Mouse (Mus musculus) kidney, adult 2 months (tissue): ENCODE data around the gene Rpn1. TPM values are rescaled to one million over a fixed set of nuclear protein-coding genes. Genes with fewer than 3 reads are reported as not detected.

ENCODE experiments used
- DNase-seq: peaks from one replicate; pipeline ENCODE4 v3.0.0; 2021
- H3K27ac ChIP-seq: fragments of 200-500 bp; 2 replicates; pipeline ENCODE4 v1.5.1; 2012; ENCODE audit warnings: low read depth, low read length, control low read depth, inconsistent platforms; ENCODE audit not compliant: insufficient read depth
- H3K27me3 ChIP-seq: fragments of 200-500 bp; replicated peaks from 2 replicates; pipeline ENCODE4 v1.6.1; 2012; ENCODE audit warnings: mild to moderate bottlenecking, moderate library complexity, low read length, inconsistent platforms; ENCODE audit not compliant: control insufficient read depth, insufficient read depth
- H3K36me3 ChIP-seq: fragments of 200-500 bp; 2 replicates; pipeline ENCODE4 v1.6.1; 2012; ENCODE audit warnings: mild to moderate bottlenecking, moderate library complexity, low read length, inconsistent platforms; ENCODE audit not compliant: control insufficient read depth, insufficient read depth
- H3K4me1 ChIP-seq: fragments of 200-500 bp; 2 replicates; pipeline ENCODE4 v1.6.1; 2011; ENCODE audit warnings: low read length; ENCODE audit not compliant: control insufficient read depth, insufficient read depth
- H3K4me3 ChIP-seq: fragments of 200-500 bp; 2 replicates; pipeline ENCODE4 v1.5.1; 2011; ENCODE audit warnings: mild to moderate bottlenecking, low read depth, low read length, control low read depth; ENCODE audit not compliant: insufficient read depth
- CTCF ChIP-seq: fragments of 200-500 bp; conservative IDR thresholded peaks from 2 replicates; pipeline ENCODE4 v1.5.1; 2011; ENCODE audit warnings: low read depth, mild to moderate bottlenecking, control low read depth, low read length, moderate library complexity, mixed read lengths; ENCODE audit not compliant: insufficient read depth, insufficient read length
- POLR2A ChIP-seq: fragments of 200-500 bp; IDR thresholded peaks from one replicate; pipeline ENCODE4 v1.6.1; 2011; ENCODE audit warnings: low read depth, low read length, control low read depth
- WGBS: fragments of 180-500 bp; shearing (Covaris S2); methylation state at CpG from one replicate; pipeline ENCODE4 v1.1.7; 2018; 5-methylcytosine and 5-hydroxymethylcytosine counted together
- polyA plus RNA-seq: library from polyadenylated mRNA; depleted of rRNA; stranded (reverse); fragments of >200 nt; gene quantifications from 2 replicates; pipeline ENCODE4 v1.2.3, GENCODE M21; 2012

Rpn1 gene
- polyA plus RNA-seq, 1 experiment = 188 TPM

GRCm38 (mm10) chr6:88074752-88075554 lies 9.3 kb upstream of the Rpn1 start:
- peak; percentile 98 for DNase-seq
- TF ChIP-seq CTCF (peak; percentile 92), POLR2A (no peak)
- H3K4me3 ChIP-seq = peak overlapping the region; percentile 65
- H3K27ac ChIP-seq = peak overlapping the region; percentile 86
- no peaks in the 10 kb centered on the region for H3K36me3 ChIP-seq
- peaks cover 9% of the 10 kb centered on the region; the same call in 1 of the 2 replicates for H3K4me1 ChIP-seq
- whole genome bisulfite sequencing = 3% methylated on average over 32 of the region's 32 CpGs
- H3K27me3 ChIP-seq = no peaks in the 10 kb centered on the region

GRCm38 (mm10) chr6:88075960-88076517 lies 8.2 kb upstream of the Rpn1 start:
- Histone ChIP-seq H3K27me3 (no peaks in the 10 kb centered on the region), H3K27ac (no peak overlapping the region), H3K4me1 (peaks cover 9% of the 10 kb centered on the region; the same call in 1 of the 2 replicates), H3K4me3 (no peak overlapping the region), H3K36me3 (no peaks in the 10 kb centered on the region)
- 95% methylated on average over 1 of the region's 1 CpGs for WGBS
- no peak for TF ChIP-seq POLR2A
- no peak for TF ChIP-seq CTCF
- no peak for DNase-seq

DNA sequence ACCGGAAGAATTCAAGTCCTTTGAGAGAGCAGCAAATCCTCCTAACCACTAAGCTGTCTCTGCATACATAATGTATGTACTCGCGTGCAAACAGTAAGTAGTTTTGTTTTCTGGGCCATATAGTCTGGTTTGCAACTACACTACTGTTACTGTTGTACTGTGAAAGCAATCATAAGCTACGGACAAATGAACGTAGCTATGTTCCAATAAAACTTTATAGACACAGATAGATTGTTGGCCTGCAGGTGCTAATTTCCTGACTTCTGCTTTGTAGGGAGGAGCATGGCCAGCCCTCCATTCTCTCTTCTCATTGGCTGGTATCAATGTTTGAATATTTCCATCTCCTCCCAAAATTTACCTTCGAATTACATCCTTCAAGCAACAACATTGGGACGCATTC lies 1.2 kb upstream of the Rpn1 start:
- Histone ChIP-seq H3K36me3 (no peaks in the 10 kb centered on the region), H3K4me3 (no peak overlapping the region), H3K27ac (no peak overlapping the region), H3K27me3 (no peaks in the 10 kb centered on the region), H3K4me1 (peaks cover 6% of the 10 kb centered on the region; the same call in 1 of the 2 replicates)
- DNase-seq = no peak
- no peak for TF ChIP-seq CTCF
- TF ChIP-seq POLR2A = no peak
- 89% methylated on average over 7 of the region's 7 CpGs for WGBS

DNA sequence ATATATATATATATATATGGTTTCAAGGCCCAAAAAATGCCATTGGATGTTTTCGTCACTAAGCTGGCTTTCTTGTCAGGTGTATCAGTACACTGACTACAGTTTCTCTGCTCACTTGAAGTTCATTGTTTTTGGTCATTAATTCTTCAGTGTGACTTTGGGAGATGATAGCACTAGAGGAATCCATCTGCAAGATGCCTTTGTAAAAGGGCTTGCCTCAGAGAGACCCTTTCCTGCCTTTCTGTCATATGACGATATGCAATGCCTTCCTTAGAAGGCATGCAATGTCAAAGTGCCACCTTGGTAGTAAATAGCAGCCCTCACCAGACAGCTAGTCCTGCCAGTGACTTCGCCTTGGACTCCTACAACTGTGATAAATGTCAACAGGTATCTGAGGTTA lies 610 bp upstream of the Rpn1 start:
- no peaks in the 10 kb centered on the region for H3K36me3 ChIP-seq
- WGBS = 64% methylated on average over 3 of the region's 3 CpGs
- H3K4me1 ChIP-seq = peaks cover 6% of the 10 kb centered on the region; the same call in 1 of the 2 replicates
- TF ChIP-seq CTCF (no peak), POLR2A (no peak)
- no peak for DNase-seq
- peak overlapping the region; percentile 15; the same call in 1 of the 2 replicates for H3K27ac ChIP-seq
- H3K4me3 ChIP-seq = no peak overlapping the region
- H3K27me3 ChIP-seq = no peaks in the 10 kb centered on the region

- no peak for TF ChIP-seq POLR2A
- 0 out of 2 replicates have a peak, but pooled peaks have one; percentile 12 for TF ChIP-seq CTCF
- no peak overlapping the region for H3K27ac ChIP-seq
- 75% methylated on average over 1 of the region's 1 CpGs for WGBS
- H3K4me1 ChIP-seq = peaks cover 3% of the 10 kb centered on the region; the same call in 1 of the 2 replicates
- no peak for DNase-seq
- H3K27me3 ChIP-seq = no peaks in the 10 kb centered on the region
- peaks cover 9% of the 10 kb centered on the region for H3K36me3 ChIP-seq
- no peak overlapping the region for H3K4me3 ChIP-seq
Measured at GRCm38 (mm10) chr6:88088971-88089370, 4.7 kb downstream of the Rpn1 start.

- peak; percentile 46 for DNase-seq
- 77% methylated on average over 7 of the region's 7 CpGs for WGBS
- H3K36me3 ChIP-seq = peaks cover 6% of the 10 kb centered on the region
Measured at GRCm38 (mm10) chr6:88095377-88095776, 11.1 kb downstream of the Rpn1 start.

DNA sequence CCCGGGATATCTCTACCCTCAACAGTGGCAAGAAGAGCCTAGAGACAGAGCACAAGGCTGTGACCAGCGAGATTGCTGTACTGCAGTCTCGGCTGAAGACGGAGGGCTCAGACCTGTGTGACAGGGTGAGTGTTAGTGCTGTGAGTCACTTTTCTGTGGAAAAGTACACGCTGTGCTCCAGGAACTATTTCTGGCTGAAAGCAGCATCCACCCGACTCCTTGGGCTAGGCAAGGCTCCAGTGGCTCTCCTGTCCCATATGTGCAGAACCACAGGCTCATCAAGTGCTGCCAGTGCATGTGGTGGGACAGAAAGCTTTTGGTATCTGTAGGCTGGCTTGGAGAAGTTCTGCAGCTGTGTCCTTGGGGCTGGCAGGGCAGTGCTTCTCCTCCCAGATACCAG lies 17.8 kb downstream of the Rpn1 start:
- TF ChIP-seq POLR2A = no peak
- TF ChIP-seq CTCF = no peak
- 92% methylated on average over 6 of the region's 6 CpGs for WGBS
- peaks cover 2% of the 10 kb centered on the region; the same call in 1 of the 2 replicates for H3K36me3 ChIP-seq

More at GRCm38 (mm10) chr6:88095377-88095776, 11.1 kb downstream of the Rpn1 start:
- Histone ChIP-seq H3K27me3 (no peaks in the 10 kb centered on the region), H3K27ac (no peak overlapping the region; the same call in 1 of the 2 replicates), H3K4me3 (no peak overlapping the region), H3K4me1 (no peaks in the 10 kb centered on the region)
- TF ChIP-seq CTCF = no peak
- no peak for TF ChIP-seq POLR2A

More for the DNA sequence above, 17.8 kb downstream of the Rpn1 start:
- Histone ChIP-seq H3K4me3 (no peak overlapping the region), H3K27ac (no peak overlapping the region), H3K27me3 (no peaks in the 10 kb centered on the region), H3K4me1 (no peaks in the 10 kb centered on the region)
- DNase-seq = no peak
